Comparison of ENCODE assay signal across 18 mouse cellular contexts in the genomic region with DNA sequence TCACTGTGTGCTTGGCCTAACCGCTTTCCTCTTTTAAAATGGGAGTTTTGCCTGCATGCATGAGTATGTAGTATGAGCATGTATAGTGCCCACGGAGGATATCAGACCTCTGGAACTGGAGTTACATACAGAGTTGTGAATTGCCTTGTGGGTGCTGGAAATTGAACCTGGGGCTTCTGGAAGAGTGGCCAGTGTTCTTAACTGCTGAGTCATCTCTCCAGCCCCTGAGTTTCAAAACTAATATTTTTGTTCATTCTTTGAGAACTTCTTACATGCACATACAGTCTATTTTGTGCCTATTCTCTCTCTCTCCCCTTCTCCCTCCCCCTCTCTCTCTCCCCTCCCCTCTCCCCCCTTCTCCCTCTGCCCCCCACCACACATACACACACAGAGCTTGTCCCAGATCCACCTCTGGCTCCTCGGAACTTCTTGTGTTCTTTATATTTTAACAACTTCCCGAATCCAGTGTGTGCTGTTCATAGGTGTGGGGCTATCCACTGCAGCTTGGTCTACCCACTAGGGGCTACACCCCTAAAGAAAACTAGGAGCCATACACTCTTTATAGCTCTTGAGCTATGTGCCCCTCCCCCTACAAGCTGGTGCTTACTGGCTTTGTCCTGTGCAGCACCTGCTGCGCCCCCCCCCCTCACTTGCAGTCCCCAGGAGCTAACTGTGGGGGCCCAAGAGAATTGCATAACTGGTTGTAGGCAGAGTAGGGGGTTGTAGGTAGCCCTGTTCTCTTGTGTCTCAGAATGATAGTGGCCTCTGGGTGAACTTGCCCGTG.
A peak's percentile ranks its signal among the peaks of the same experiment; 100 is the strongest.
DNase-seq lines count a peak whose midpoint lies in the region; ATAC-seq and TF ChIP-seq lines count a peak whose summit lies in the region.
"Had no signal": no experiment of that assay in that cellular context is flagged by ENCODE, and none has a peak within 500 bp of the region (broad histone marks: within the 10 kb centered on the region; RNA-seq: fewer than 3 reads in every experiment).

No protein-coding gene starts in this region.

- WGBS in intestine, embryonic 14.5 days: 71% methylated on average over 6 of the region's 6 CpGs
- 67% methylated on average over 6 of the region's 6 CpGs for WGBS in intestine, postnatal 0 days
- WGBS in stomach, postnatal 0 days: 74% methylated on average over 6 of the region's 6 CpGs

- no peak for TF ChIP-seq RAD21 in CH12.LX (IDR thresholded peaks at IDR 0.05; ENCODE audit: low read depth, low read length)

- no peak overlapping the region for H3K27ac ChIP-seq in intestine, embryonic 14.5 days (ENCODE audit: low read depth)
- H3K27ac ChIP-seq in intestine, postnatal 0 days (ENCODE audit: low read depth, low read length): no peak overlapping the region
- peak overlapping the region; percentile 14; the same call in 1 of the 2 replicates for H3K27ac ChIP-seq in CH12.LX (ENCODE audit: insufficient read depth, low read depth)
- no peak overlapping the region for H3K27ac ChIP-seq in stomach, postnatal 0 days (replicated peaks)
- H3K27ac ChIP-seq: hindbrain, embryonic 10.5 days; liver, embryonic 15.5 days; neural tube, embryonic 13.5 days had no signal

- TF ChIP-seq EP300 in CH12.LX (IDR thresholded peaks at IDR 0.05; ENCODE audit: low read length): peak; percentile 35
- TF ChIP-seq EP300 in stomach, postnatal 0 days (optimal IDR thresholded peaks at IDR 0.05): no peak

- H3K27me3 ChIP-seq in intestine, embryonic 14.5 days (replicated peaks; ENCODE audit: control insufficient read depth, insufficient read depth, low read length): no peaks in the 10 kb centered on the region
- no peaks in the 10 kb centered on the region for H3K27me3 ChIP-seq in intestine, postnatal 0 days (replicated peaks; ENCODE audit: control insufficient read depth, insufficient read depth, low read length)
- H3K27me3 ChIP-seq in CH12.LX (replicated peaks): no peaks in the 10 kb centered on the region
- H3K27me3 ChIP-seq in stomach, postnatal 0 days (ENCODE audit: control insufficient read depth, insufficient read depth, low read length): no peaks in the 10 kb centered on the region
- H3K27me3 ChIP-seq: heart, embryonic 13.5 days; liver, embryonic 15.5 days; neural tube, embryonic 13.5 days; Patski had no signal

- no peak for TF ChIP-seq CTCF in intestine, postnatal 0 days (IDR thresholded peaks at IDR 0.05; ENCODE audit: low read depth)
- no peak for TF ChIP-seq CTCF in CH12.LX (conservative IDR thresholded peaks at IDR 0.05 in 1 of 2, IDR thresholded peaks at IDR 0.05 in 1 of 2; ENCODE audit: low read depth in 2 of 2, low read length in 2 of 2)
- TF ChIP-seq CTCF in stomach, postnatal 0 days (IDR thresholded peaks at IDR 0.05; ENCODE audit: low read depth): no peak

- H3K9me3 ChIP-seq in intestine, embryonic 14.5 days (ENCODE audit: control insufficient read depth, low read length): no peaks in the 10 kb centered on the region
- no peaks in the 10 kb centered on the region for H3K9me3 ChIP-seq in intestine, postnatal 0 days (ENCODE audit: control insufficient read depth)
- H3K9me3 ChIP-seq in CH12.LX (replicated peaks; ENCODE audit: low read length): no peaks in the 10 kb centered on the region
- H3K9me3 ChIP-seq in stomach, postnatal 0 days (ENCODE audit: control insufficient read depth, low read length): no peaks in the 10 kb centered on the region
- H3K9me3 ChIP-seq: heart, embryonic 13.5 days; hindbrain, embryonic 10.5 days; liver, embryonic 15.5 days; neural tube, embryonic 13.5 days had no signal

- H3K4me2 ChIP-seq in intestine, embryonic 14.5 days (ENCODE audit: low read length): no peak overlapping the region
- no peak overlapping the region for H3K4me2 ChIP-seq in intestine, postnatal 0 days (replicated peaks; ENCODE audit: low read depth)
- H3K4me2 ChIP-seq in CH12.LX (ENCODE audit: insufficient read depth, low read depth, poor library complexity, severe bottlenecking): peak overlapping the region; percentile 41
- H3K4me2 ChIP-seq in stomach, postnatal 0 days (replicated peaks; ENCODE audit: low read depth): no peak overlapping the region
- H3K4me2 ChIP-seq: heart, embryonic 13.5 days; liver, embryonic 15.5 days; neural tube, embryonic 13.5 days had no signal

- dilution Hi-C loops in CH12.LX (cut with MboI; ENCODE audit: extremely low pct_ligation_motif_present, extremely low pct_unique_long_range_greater_than_20kb, low sequenced_read_pairs): no loop called here

- peaks cover 14% of the 10 kb centered on the region; the same call in 1 of the 2 replicates for H3K36me3 ChIP-seq in intestine, embryonic 14.5 days (ENCODE audit: control insufficient read depth, insufficient read depth, low read length)
- no peaks in the 10 kb centered on the region; the same call in 1 of the 2 replicates for H3K36me3 ChIP-seq in intestine, postnatal 0 days (ENCODE audit: control insufficient read depth, insufficient read depth)
- peaks cover 44 to 95% of the 10 kb centered on the region in 2 experiments for H3K36me3 ChIP-seq in CH12.LX (replicated peaks in 1 of 2; ENCODE audit: control insufficient read depth in 1 of 2, insufficient read depth in 1 of 2, low read length in 1 of 2)
- H3K36me3 ChIP-seq in stomach, postnatal 0 days (ENCODE audit: control insufficient read depth, insufficient read depth, low read length): no peaks in the 10 kb centered on the region; the same call in 1 of the 2 replicates

- no peak for DNase-seq in intestine, embryonic 14.5 days (ENCODE audit: low spot score)
- DNase-seq in CH12.LX (ENCODE audit: extremely low read depth): no peak
- DNase-seq in NIH3T3 (ENCODE audit: low read depth): peak; percentile 17
- DNase-seq in stomach, postnatal 0 days (ENCODE audit: low spot score): no peak
- DNase-seq in yolk sac, embryonic 10.5 days (ENCODE audit: low spot score): no peak
- no peak for DNase-seq in embryo, embryonic 10 days (ENCODE audit: low spot score)
- DNase-seq: cerebellum, adult 9-11 months; embryo, embryonic 11 days; kidney, postnatal 4 days; lung, postnatal 4 days had no signal

- in situ Hi-C loops in CH12.LX (cut with MboI; ENCODE audit: low pct_ligation_motif_present, low pct_unique_long_range_greater_than_20kb, low sequenced_read_pairs): no loop called here

- H3K9ac ChIP-seq in intestine, embryonic 14.5 days (ENCODE audit: low read length): no peak overlapping the region
- H3K9ac ChIP-seq in intestine, postnatal 0 days (ENCODE audit: low read depth, low read length): no peak overlapping the region
- peak overlapping the region; percentile 39 for H3K9ac ChIP-seq in CH12.LX (ENCODE audit: insufficient read depth, low read depth)
- no peak overlapping the region for H3K9ac ChIP-seq in stomach, postnatal 0 days (ENCODE audit: low read length)
- H3K9ac ChIP-seq: heart, embryonic 13.5 days; liver, embryonic 15.5 days; neural tube, embryonic 13.5 days had no signal

- peaks cover 6% of the 10 kb centered on the region for H3K79me2 ChIP-seq in CH12.LX (replicated peaks; ENCODE audit: control insufficient read depth, extremely low read depth, insufficient read depth, poor library complexity, severe bottlenecking)

- peak; percentile 61; the same call in 1 of the 2 replicates for ATAC-seq in intestine, embryonic 14.5 days (replicated peaks; ENCODE audit: low FRiP score, low TSS enrichment, low read depth)
- no peak for ATAC-seq in intestine, postnatal 0 days
- ATAC-seq in stomach, postnatal 0 days (ENCODE audit: low FRiP score, low TSS enrichment): 0 out of 2 replicates have a peak, but pooled peaks have one; percentile 27
- ATAC-seq: inflammation-experienced regulatory T-cells, adult 6 months; midbrain, embryonic 16.5 days; Patski had no signal

- TF ChIP-seq POLR2A in CH12.LX (IDR thresholded peaks at IDR 0.05; ENCODE audit: low read depth, low read length): peak; percentile 47; the same call in 1 of the 2 replicates

- H3K4me3 ChIP-seq in intestine, embryonic 14.5 days (ENCODE audit: low read depth, low read length): no peak overlapping the region
- H3K4me3 ChIP-seq in intestine, postnatal 0 days (ENCODE audit: low read depth, low read length): no peak overlapping the region
- H3K4me3 ChIP-seq in CH12.LX (replicated peaks in 1 of 3; ENCODE audit: low read depth in 2 of 3, low read length in 2 of 3, poor library complexity in 1 of 3): no peak overlapping the region
- H3K4me3 ChIP-seq in stomach, postnatal 0 days (ENCODE audit: low read depth, low read length): no peak overlapping the region
- H3K4me3 ChIP-seq: heart, embryonic 13.5 days; hindbrain, embryonic 10.5 days; liver, embryonic 15.5 days; neural tube, embryonic 13.5 days had no signal

- peaks cover 3% of the 10 kb centered on the region; the same call in 1 of the 2 replicates for H3K4me1 ChIP-seq in intestine, embryonic 14.5 days (replicated peaks; ENCODE audit: control insufficient read depth, insufficient read depth, low read length)
- 0 out of 2 replicates have a peak, but pooled peaks cover 4% of the 10 kb centered on the region for H3K4me1 ChIP-seq in intestine, postnatal 0 days (replicated peaks; ENCODE audit: control insufficient read depth, insufficient read depth, low read length)
- H3K4me1 ChIP-seq in CH12.LX (ENCODE audit: control insufficient read depth in 1 of 2, insufficient read depth in 2 of 2): peaks cover 31 to 88% of the 10 kb centered on the region in 2 experiments
- no peaks in the 10 kb centered on the region for H3K4me1 ChIP-seq in stomach, postnatal 0 days (replicated peaks; ENCODE audit: control insufficient read depth, insufficient read depth)

TF ChIP-seq in CH12.LX, 34 proteins besides CTCF, POLR2A, EP300 and RAD21 (continues in another document):
- TF ChIP-seq TCF12 (IDR thresholded peaks at IDR 0.05; ENCODE audit: low read depth, low read length) (peak; percentile 49; the same call in 1 of the 2 replicates), MAZ (IDR thresholded peaks at IDR 0.05; ENCODE audit: low read depth, low read length) (peak; percentile 72), IRF4 (IDR thresholded peaks at IDR 0.05; ENCODE audit: low read depth, low read length) (peak; percentile 45; the same call in 1 of the 2 replicates), POLR2AphosphoS2 (IDR thresholded peaks at IDR 0.05; ENCODE audit: low read depth, low read length) (peak; percentile 41; the same call in 1 of the 2 replicates), SMC3 (IDR thresholded peaks at IDR 0.05; ENCODE audit: low read depth, low read length) (no peak), MXI1 (IDR thresholded peaks at IDR 0.05; ENCODE audit: low read depth, low read length) (peak; percentile 54; the same call in 1 of the 2 replicates), CHD1 (IDR thresholded peaks at IDR 0.05; ENCODE audit: low read depth, low read length) (0 out of 2 replicates have a peak, but pooled peaks have one; percentile 86), NRF1 (IDR thresholded peaks at IDR 0.05; ENCODE audit: low read depth, low read length) (no peak), GABPA (IDR thresholded peaks at IDR 0.05; ENCODE audit: insufficient replicate concordance, low read depth, low read length) (no peak), CHD2 (IDR thresholded peaks at IDR 0.05; ENCODE audit: low read length) (peak; percentile 70), ZC3H11A (IDR thresholded peaks at IDR 0.05; ENCODE audit: low read depth, low read length) (no peak), MAFK (IDR thresholded peaks at IDR 0.05; ENCODE audit: insufficient replicate concordance, low read length) (peak; percentile 94), MEF2A (IDR thresholded peaks at IDR 0.05; ENCODE audit: borderline replicate concordance, low read depth, low read length) (peak; percentile 57; the same call in 1 of the 2 replicates)
